Mouse (Mus musculus) heart, embryonic 11.5 days (tissue): Measurements from ENCODE around the gene Mzt1. TPM values are rescaled to one million over a fixed set of nuclear protein-coding genes. Genes with fewer than 3 reads are reported as not detected.
A peak's percentile ranks its signal among the peaks of the same experiment; 100 is the strongest.
"Not testable (repeated sequence)": the region's sequence is repeated elsewhere in the genome, so short reads cannot be mapped to it uniquely, and the experiment has no call there.

Experiments
- ATAC-seq: fragments of 200-750 bp; cut with Nextera tagmentation; replicated peaks from 2 replicates; pipeline ENCODE4 v1.8.0; 2017; ENCODE audit warnings: moderate library complexity; ENCODE audit not compliant: insufficient number of reproducible peaks, low FRiP score, low TSS enrichment
- H3K27ac ChIP-seq: fragments of 300-500 bp; sonication (generic); 2 replicates; pipeline ENCODE4 v1.5.1; 2014; ENCODE audit warnings: mild to moderate bottlenecking, low read depth, low read length
- H3K27me3 ChIP-seq: fragments of 300-500 bp; sonication (generic); 2 replicates; pipeline ENCODE4 v1.6.1; 2014; ENCODE audit warnings: mild to moderate bottlenecking, low read length, mixed read lengths; ENCODE audit not compliant: control insufficient read depth, insufficient read depth
- H3K36me3 ChIP-seq: fragments of 300-500 bp; sonication (generic); 2 replicates; pipeline ENCODE4 v1.6.1; 2014; ENCODE audit warnings: mild to moderate bottlenecking, low read length, moderate library complexity, mixed read lengths; ENCODE audit not compliant: control insufficient read depth, insufficient read depth
- H3K4me1 ChIP-seq: fragments of 300-500 bp; sonication (generic); 2 replicates; pipeline ENCODE4 v1.6.1; 2014; ENCODE audit warnings: low read length; ENCODE audit not compliant: control insufficient read depth, insufficient read depth
- H3K4me2 ChIP-seq: fragments of 300-500 bp; sonication (generic); 2 replicates; pipeline ENCODE4 v1.6.1; 2014; ENCODE audit warnings: mild to moderate bottlenecking, moderate library complexity
- H3K4me3 ChIP-seq: fragments of 300-500 bp; sonication (generic); 2 replicates; pipeline ENCODE4 v1.5.1; 2014; ENCODE audit warnings: low read depth, low read length
- H3K9ac ChIP-seq: fragments of 300-500 bp; sonication (generic); 2 replicates; pipeline ENCODE4 v1.6.1; 2014; ENCODE audit warnings: mild to moderate bottlenecking, low read depth, low read length, moderate library complexity
- H3K9me3 ChIP-seq: fragments of 300-500 bp; sonication (generic); replicated peaks from 2 replicates; pipeline ENCODE4 v1.6.1; 2016; ENCODE audit warnings: low read length; ENCODE audit not compliant: control insufficient read depth
- WGBS: fragments of 180-500 bp; shearing (Covaris S2); extraction: QIAGEN DNeasy Blood & Tissue Kit; methylation state at CpG from one replicate; pipeline ENCODE4 v1.1.7; 2014; ENCODE audit not compliant: insufficient replicate concordance; 5-methylcytosine and 5-hydroxymethylcytosine counted together
- polyA plus RNA-seq: library from polyadenylated mRNA; unstranded; fragments of >200 nt; fragmentation: Nextera tagmentation; extraction: Ambion mirVana; gene quantifications from 2 replicates; pipeline ENCODE4 v1.2.1, GENCODE M21; 2014

Gene Mzt1
- polyA plus RNA-seq, 1 experiment from 2014 or later = 97.9 TPM

DNA sequence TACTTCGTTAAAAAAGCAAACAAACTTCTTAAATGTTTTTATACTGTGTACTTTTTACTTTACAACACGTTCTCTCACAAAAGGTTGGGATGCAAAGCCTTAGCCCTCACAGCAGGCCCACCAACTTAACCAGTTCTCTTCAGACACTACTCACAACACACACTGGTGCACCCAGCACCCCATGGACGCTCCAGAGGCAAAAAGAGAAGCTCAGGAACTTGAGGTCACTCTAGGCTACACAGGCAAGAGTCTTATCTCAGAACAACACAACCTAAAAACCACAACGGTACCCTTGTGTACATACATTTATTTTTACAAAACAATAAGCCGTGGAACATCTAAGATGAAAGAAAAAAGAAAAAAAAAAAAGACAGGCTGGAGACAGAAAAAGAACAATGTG is 1.2 kb downstream of the Mzt1 start:
- no peak for ATAC-seq
- Histone ChIP-seq H3K27me3 (no peaks in the 10 kb centered on the region), H3K4me2 (peak overlapping the region; percentile 76), H3K36me3 (no peaks in the 10 kb centered on the region), H3K4me3 (peak overlapping the region; percentile 87), H3K27ac (0 out of 2 replicates have a peak overlapping the region, but pooled peaks have one; percentile 88), H3K9ac (peak overlapping the region; percentile 95), H3K9me3 (no peaks in the 10 kb centered on the region), H3K4me1 (peaks cover 26% of the 10 kb centered on the region)
- WGBS = 6% methylated on average over 5 of the region's 5 CpGs

DNA sequence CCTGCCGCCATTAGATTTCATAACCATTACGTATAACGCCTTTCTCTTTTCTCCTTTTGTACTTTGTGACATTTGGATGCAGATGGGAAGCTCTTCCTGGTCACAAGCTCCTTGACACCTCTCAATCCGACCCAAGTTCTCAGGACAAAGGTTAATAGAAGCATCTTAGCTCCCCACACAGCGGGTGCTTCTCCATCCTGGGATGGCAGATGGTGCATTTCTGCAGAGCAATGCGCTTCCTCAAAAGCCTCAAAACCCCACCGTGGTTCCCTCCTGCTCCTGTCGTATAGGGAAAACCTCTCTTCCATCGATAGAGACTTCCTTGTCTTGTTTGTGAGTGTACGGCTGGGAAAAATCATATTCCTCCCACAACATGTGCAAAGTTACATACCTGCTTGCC is 1.8 kb downstream of the Mzt1 start:
- Histone ChIP-seq H3K4me2 (peak overlapping the region; percentile 76), H3K27ac (no peak overlapping the region), H3K4me1 (peaks cover 26% of the 10 kb centered on the region), H3K27me3 (no peaks in the 10 kb centered on the region), H3K9me3 (no peaks in the 10 kb centered on the region), H3K36me3 (peaks cover 2% of the 10 kb centered on the region; the same call in 1 of the 2 replicates), H3K4me3 (no peak overlapping the region), H3K9ac (no peak overlapping the region)
- 40% methylated on average over 10 of the region's 10 CpGs for WGBS
- no peak for ATAC-seq

DNA sequence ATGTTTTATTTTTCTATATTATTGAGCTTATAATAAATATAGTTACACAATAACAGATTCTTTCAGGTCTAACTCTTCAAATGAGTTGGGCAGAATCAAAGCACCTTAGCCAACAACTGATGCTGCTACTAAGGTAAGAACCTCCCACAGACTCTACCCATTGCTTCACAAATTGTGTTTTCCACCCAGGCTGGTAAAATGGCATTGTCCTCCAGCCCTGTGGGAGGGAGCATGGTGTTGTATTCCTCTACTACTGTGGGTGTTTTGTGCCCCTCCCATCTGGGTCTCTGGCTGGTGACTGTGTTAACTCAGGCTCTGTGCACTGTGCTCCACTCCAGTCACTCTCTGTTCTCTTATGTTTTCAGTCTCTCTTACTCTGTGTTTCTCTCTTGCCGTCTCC is 2.4 kb downstream of the Mzt1 start:
- peaks cover 23% of the 10 kb centered on the region for H3K4me1 ChIP-seq
- no peak for ATAC-seq
- no peaks in the 10 kb centered on the region for H3K9me3 ChIP-seq
- WGBS = 36% methylated on average over 1 of the region's 1 CpGs
- H3K4me3 ChIP-seq = no peak overlapping the region
- H3K36me3 ChIP-seq = peaks cover 2% of the 10 kb centered on the region; the same call in 1 of the 2 replicates
- H3K27me3 ChIP-seq = no peaks in the 10 kb centered on the region
- H3K9ac ChIP-seq = no peak overlapping the region
- H3K27ac ChIP-seq = no peak overlapping the region
- peak overlapping the region; percentile 76 for H3K4me2 ChIP-seq

DNA sequence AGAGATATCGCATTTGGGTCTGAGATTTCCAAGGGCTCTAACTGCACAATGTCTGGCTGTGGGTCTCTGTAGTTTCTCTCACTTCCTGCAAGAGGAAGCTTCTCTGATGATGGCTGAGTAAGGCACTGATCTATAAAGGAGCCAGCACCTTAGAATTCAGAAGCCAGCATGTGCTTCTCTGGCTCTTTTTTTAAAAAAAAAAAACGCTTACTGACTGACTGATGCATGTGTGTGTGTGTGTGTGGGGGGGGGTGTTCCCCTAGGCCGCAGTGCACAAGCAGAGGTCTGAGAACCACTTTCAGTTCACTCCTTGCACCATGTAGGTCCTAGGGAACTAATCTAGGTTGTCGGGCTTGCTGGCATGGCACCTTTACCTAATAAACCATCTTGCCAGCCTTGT is 4.5 kb downstream of the Mzt1 start:
- H3K27ac ChIP-seq = no peak overlapping the region
- no peak for ATAC-seq
- WGBS = 50% methylated on average over 4 of the region's 4 CpGs
- H3K27me3 ChIP-seq = no peaks in the 10 kb centered on the region
- peaks cover 23% of the 10 kb centered on the region for H3K4me1 ChIP-seq
- no peak overlapping the region for H3K4me2 ChIP-seq
- no peaks in the 10 kb centered on the region for H3K9me3 ChIP-seq
- H3K36me3 ChIP-seq = peaks cover 8% of the 10 kb centered on the region; the same call in 1 of the 2 replicates
- no peak overlapping the region for H3K9ac ChIP-seq
- no peak overlapping the region for H3K4me3 ChIP-seq

DNA sequence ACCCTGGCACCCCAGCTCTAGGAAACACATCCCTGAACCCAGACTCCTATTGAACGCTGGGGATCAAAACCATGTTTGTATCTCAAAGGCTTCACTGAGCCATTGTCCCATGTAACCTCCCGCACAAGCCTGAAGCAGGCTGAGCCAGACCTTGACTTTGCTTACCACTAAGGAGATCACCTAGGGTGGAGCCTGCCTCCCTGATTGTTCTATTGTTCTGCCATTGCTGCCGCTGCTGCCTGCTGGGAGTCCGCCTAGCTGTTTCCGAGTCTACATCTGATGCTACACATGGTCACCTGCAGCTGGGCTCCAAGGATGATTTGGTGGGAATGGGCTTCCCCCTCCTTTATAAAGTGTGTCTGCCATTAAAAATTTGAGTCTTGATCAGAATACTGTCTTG is 6.6 kb downstream of the Mzt1 start:
- not testable (repeated sequence) for H3K36me3 ChIP-seq, H3K4me3 ChIP-seq, H3K9ac ChIP-seq, H3K4me2 ChIP-seq, H3K27ac ChIP-seq, H3K27me3 ChIP-seq, H3K9me3 ChIP-seq, ATAC-seq
- peaks cover 21% of the 10 kb centered on the region for H3K4me1 ChIP-seq
- WGBS = 86% methylated on average over 5 of the region's 5 CpGs

DNA sequence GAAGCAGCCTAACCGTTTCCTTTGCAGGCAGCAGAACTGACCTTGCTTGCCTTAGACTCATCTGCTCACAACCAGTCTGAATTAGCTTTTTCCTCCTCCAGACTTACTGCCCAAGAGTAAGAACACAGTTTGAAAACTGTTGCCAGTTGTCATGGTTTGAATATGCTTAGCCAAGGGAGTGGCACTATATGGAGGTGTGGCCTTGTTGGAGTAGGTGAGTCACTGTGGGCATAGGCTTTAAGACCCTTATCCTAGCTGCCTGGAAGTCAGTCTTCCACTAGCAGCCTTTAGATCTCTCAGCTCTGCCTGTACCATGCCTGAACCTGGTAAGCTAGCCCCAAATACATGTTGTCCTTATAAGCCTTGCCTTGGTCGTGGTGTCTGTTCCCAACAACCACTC is 8.2 kb downstream of the Mzt1 start:
- H3K36me3 ChIP-seq = peaks cover 11% of the 10 kb centered on the region; the same call in 1 of the 2 replicates
- ATAC-seq = no peak
- WGBS = 87% methylated on average over 2 of the region's 2 CpGs

DNA sequence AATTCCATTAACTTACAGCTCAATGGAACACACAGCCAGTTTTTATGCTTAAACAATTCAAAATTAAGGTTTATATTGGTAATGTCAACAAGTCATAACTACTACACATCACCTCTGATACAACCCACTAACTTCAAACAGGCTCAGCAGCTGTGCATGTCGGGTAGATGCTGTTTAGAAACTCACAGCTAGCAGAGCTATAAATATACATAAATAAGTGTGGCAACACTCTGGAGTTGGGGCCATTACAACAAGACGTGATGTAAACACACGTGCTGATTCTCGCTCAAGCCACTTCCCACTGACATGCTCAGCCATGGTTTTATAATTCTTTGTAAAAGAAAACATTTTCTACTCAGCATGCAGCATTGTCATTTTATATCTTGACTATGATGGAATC is 9.9 kb downstream of the Mzt1 start:
- 0 out of 2 replicates have a peak, but pooled peaks cover under 1% of the 10 kb centered on the region for H3K4me1 ChIP-seq
- WGBS = 73% methylated on average over 4 of the region's 4 CpGs
- ATAC-seq = no peak
- H3K27ac ChIP-seq = no peak overlapping the region
- H3K36me3 ChIP-seq = peaks cover 11% of the 10 kb centered on the region; the same call in 1 of the 2 replicates
- H3K9me3 ChIP-seq = no peaks in the 10 kb centered on the region
- H3K4me2 ChIP-seq = no peak overlapping the region
- no peak overlapping the region for H3K9ac ChIP-seq
- H3K4me3 ChIP-seq = no peak overlapping the region
- no peaks in the 10 kb centered on the region for H3K27me3 ChIP-seq

More for the DNA sequence above, 8.2 kb downstream of the Mzt1 start:
- peaks cover 12% of the 10 kb centered on the region; the same call in 1 of the 2 replicates for H3K4me1 ChIP-seq
- H3K9me3 ChIP-seq = no peaks in the 10 kb centered on the region
- H3K27me3 ChIP-seq = no peaks in the 10 kb centered on the region
- H3K27ac ChIP-seq = no peak overlapping the region
- H3K4me2 ChIP-seq = no peak overlapping the region
- no peak overlapping the region for H3K4me3 ChIP-seq
- no peak overlapping the region for H3K9ac ChIP-seq

DNA sequence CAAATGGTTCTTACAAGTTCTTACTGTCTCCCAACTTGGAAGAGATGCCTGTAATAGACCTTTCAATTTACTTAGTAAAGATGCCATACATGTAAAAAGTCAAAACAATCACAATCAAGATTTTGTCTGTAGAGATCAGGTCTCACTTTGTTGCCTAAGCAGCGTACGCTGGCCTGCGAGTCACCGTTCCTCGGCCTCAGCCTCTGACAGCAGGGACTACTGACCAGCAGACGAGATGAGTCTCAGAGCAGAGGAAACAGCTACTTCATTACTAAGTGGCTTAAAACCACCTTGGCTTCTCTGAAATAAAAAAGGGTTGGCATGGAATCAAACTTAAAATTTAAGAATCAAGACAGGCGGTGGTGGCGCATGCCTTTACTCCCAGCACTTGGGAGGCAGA is 11.1 kb downstream of the Mzt1 start:
- 95% methylated on average over 8 of the region's 8 CpGs for WGBS
- ATAC-seq = not testable (repeated sequence)

DNA sequence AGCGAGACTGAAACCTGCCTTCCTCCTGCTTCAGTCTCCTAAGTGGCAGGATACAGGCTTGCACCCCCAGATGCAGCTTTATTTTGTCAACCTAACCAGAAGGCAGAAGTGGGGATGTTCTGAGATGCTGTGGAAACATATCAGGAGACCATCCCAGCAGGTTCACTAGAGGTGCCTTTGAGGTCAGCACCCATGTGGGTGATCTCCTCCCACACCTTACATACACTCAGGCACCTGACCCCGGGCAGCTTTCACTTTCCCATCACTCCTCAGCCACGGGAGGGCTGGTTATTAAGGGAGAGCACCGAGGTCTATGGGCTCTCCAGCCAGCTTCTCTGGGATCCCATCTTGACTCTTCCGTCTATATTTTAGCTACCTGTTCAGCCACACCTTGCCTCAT is 13.3 kb downstream of the Mzt1 start:
- no peaks in the 10 kb centered on the region for H3K9me3 ChIP-seq
- 73% methylated on average over 5 of the region's 5 CpGs for WGBS
- no peak overlapping the region for H3K4me3 ChIP-seq
- H3K27me3 ChIP-seq = no peaks in the 10 kb centered on the region
- H3K36me3 ChIP-seq = peaks cover 3% of the 10 kb centered on the region; the same call in 1 of the 2 replicates
- no peaks in the 10 kb centered on the region for H3K4me1 ChIP-seq
- H3K27ac ChIP-seq = no peak overlapping the region
- ATAC-seq = no peak; the same call in 1 of the 2 replicates
- no peak overlapping the region for H3K4me2 ChIP-seq
- H3K9ac ChIP-seq = no peak overlapping the region

More for the DNA sequence above, 11.1 kb downstream of the Mzt1 start:
- H3K36me3 ChIP-seq = peaks cover 11% of the 10 kb centered on the region; the same call in 1 of the 2 replicates
- not testable (repeated sequence) for H3K4me3 ChIP-seq, H3K27ac ChIP-seq, H3K4me2 ChIP-seq, H3K9me3 ChIP-seq, H3K27me3 ChIP-seq, H3K9ac ChIP-seq, H3K4me1 ChIP-seq
